Mouse (Mus musculus): ENCODE measurements around the gene Clcn6. TPM values are rescaled to one million over a fixed set of nuclear protein-coding genes. Genes with fewer than 3 reads are reported as not detected.

Gene Clcn6
- polyA plus RNA-seq, 1 experiment: 9.0 TPM

DNA sequence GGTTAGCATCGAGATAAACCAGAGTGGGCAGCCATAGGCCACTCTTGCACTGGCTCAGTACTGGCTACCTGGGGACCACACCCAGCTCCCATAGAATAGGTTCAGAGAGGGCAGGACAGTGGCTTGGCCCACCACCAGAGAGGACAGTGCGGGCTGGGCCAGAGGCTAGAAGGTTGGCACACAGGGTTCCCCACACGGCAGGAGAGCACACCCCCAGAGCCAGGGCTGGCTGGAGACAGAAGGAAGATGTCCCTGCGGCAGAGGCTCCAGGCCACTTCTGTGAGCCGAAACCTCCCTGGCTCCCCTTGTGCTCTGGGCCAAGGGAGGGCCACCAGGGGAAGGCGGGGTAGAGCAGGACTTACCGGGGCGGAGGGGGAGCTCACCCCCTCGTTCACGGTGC lies 42.6 kb upstream of the Clcn6 start:
- TF ChIP-seq CTCF (IDR thresholded peaks at IDR 0.05; ENCODE audit: low read depth, low read length) (no peak), POLR2A (IDR thresholded peaks at IDR 0.05; ENCODE audit: borderline replicate concordance, low read depth, low read length) (no peak)
- Histone ChIP-seq H3K4me1 (ENCODE audit: control insufficient read depth, insufficient read depth, low read length) (peaks cover 22% of the 10 kb centered on the region), H3K4me3 (ENCODE audit: insufficient read depth, low read length) (no peak overlapping the region), H3K27ac (ENCODE audit: insufficient read depth, low read depth, low read length) (no peak overlapping the region)

DNA sequence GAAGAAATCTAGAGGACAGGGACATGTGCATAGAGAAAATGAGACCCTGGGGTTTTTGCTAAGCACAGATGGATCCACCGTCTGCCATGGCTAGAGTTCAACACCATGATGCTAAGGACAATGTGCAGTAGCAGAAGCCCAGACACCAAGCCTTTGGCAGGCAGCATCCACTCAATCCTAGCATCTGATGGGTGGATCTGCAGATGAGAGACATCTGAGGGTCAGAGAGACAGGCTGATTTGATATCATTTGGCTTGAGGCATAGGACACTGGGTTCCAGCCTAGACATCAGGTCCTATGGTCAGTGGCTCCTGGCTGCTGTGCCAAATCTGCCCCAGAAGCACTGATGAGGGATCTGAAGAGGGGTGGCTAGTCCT lies 42.0 kb upstream of the Clcn6 start:
- Histone ChIP-seq H3K4me3 (ENCODE audit: insufficient read depth, low read length) (no peak overlapping the region), H3K4me1 (ENCODE audit: control insufficient read depth, insufficient read depth, low read length) (peaks cover 17% of the 10 kb centered on the region), H3K27ac (ENCODE audit: insufficient read depth, low read depth, low read length) (no peak overlapping the region)
- no peak for TF ChIP-seq POLR2A (IDR thresholded peaks at IDR 0.05; ENCODE audit: borderline replicate concordance, low read depth, low read length)
- no peak for TF ChIP-seq CTCF (IDR thresholded peaks at IDR 0.05; ENCODE audit: low read depth, low read length)

DNA sequence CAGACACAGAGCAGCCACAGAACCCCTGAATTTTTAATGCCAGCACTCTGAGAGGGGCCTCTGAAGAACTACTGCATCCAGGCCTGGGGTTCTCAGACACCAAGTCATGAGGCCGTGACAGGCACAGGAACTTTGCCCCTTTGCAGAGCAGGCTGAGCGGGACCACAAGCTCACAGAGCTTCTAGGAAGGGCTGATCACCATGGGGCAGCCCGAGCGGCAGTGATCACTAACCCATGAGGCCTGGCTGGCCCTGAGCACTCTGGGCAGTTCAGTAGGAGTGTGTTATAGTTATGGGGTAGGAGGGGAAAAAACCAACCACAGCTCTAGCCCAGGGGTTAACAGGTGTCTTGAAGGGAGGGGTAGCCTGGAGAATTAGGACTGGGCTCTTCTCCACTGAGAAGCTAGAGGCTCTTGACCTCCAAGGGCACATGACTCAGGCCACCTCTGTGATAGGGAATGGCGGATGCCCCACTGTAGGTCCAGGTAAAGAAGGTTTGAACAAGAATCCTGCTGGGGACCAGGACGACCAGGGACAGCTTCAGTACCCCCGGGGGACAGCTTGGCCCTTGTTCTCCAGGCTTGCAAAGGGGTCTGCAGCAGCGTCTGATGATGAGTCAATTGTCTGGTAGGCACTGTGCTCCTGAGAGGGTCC lies 41.4 kb upstream of the Clcn6 start:
- TF ChIP-seq POLR2A (IDR thresholded peaks at IDR 0.05; ENCODE audit: borderline replicate concordance, low read depth, low read length) (no peak), CTCF (IDR thresholded peaks at IDR 0.05; ENCODE audit: low read depth, low read length) (no peak)
- Histone ChIP-seq H3K4me3 (ENCODE audit: insufficient read depth, low read length) (no peak overlapping the region), H3K4me1 (ENCODE audit: control insufficient read depth, insufficient read depth, low read length) (peaks cover 12% of the 10 kb centered on the region), H3K27ac (ENCODE audit: insufficient read depth, low read depth, low read length) (no peak overlapping the region)

DNA sequence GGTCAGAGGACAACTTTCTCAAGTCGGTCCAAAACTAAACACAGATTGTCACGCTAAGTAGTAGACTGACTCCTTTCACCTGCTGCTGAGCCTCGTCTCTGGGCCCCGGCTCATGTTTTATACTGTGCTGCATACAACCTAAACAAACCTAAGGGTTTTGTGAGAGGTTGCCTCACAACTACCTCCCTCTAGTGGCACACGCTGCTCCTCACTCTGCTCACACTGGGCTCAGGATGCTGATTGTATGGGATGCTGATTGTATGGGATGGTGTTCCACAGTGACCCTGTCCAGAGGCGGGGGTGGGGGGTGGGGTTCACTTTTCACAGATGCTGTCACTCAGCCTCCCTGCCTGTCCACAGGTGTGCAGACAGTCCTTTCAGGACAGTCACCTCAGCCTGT lies 40.6 kb upstream of the Clcn6 start:
- Histone ChIP-seq H3K27ac (ENCODE audit: insufficient read depth, low read depth, low read length) (no peak overlapping the region), H3K4me3 (ENCODE audit: insufficient read depth, low read length) (no peak overlapping the region), H3K4me1 (ENCODE audit: control insufficient read depth, insufficient read depth, low read length) (peaks cover 10% of the 10 kb centered on the region)
- TF ChIP-seq POLR2A (IDR thresholded peaks at IDR 0.05; ENCODE audit: borderline replicate concordance, low read depth, low read length) (no peak), CTCF (IDR thresholded peaks at IDR 0.05; ENCODE audit: low read depth, low read length) (no peak)

DNA sequence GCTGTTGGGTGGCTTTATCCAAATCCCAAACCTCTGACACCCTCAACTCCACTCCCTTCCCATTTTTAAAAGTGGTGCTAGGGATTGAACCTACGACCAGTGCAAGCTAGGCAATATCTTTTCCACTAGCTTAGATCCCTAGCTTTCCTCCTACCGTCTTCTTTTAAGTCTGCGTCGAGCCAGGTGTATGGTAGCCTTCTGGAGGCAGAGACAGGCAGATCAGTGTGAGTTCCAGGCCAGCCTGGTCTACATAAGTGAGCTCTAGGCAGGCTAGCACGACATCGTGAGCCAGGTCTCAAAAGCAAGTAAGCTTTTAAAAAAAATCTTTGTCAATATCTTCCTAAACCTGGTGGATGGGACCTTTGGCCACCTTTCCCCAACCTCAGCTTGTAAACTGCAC lies 37.3 kb upstream of the Clcn6 start:
- Histone ChIP-seq H3K27ac (ENCODE audit: insufficient read depth, low read depth, low read length) (no peak overlapping the region), H3K4me1 (ENCODE audit: control insufficient read depth, insufficient read depth, low read length) (no peaks in the 10 kb centered on the region; the same call in 1 of the 2 replicates), H3K4me3 (ENCODE audit: insufficient read depth, low read length) (no peak overlapping the region)
- TF ChIP-seq POLR2A (IDR thresholded peaks at IDR 0.05; ENCODE audit: borderline replicate concordance, low read depth, low read length) (no peak), CTCF (IDR thresholded peaks at IDR 0.05; ENCODE audit: low read depth, low read length) (no peak)

DNA sequence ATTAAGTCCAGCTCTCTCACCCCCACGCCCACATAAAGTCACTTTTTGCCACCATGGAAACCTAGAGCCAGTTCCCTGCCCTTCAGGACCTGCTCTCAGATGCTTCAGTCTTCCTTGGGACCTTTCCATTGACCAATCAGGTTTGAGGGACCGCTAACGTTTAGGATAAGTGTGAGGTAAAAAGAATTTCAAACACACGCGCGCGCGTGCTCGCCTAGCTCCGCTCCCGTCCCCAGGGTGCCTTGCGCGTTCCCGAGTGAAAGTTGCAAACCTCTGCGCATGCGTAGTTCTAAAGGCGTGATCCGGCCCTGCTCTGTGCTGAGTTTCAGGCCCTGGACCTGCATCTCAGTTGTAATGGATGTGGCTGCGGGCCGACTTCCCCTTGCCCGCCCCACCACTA lies 36.6 kb upstream of the Clcn6 start:
- H3K27ac ChIP-seq (ENCODE audit: insufficient read depth, low read depth, low read length): no peak overlapping the region
- peak overlapping the region; percentile 37 for H3K4me3 ChIP-seq (ENCODE audit: insufficient read depth, low read length)
- TF ChIP-seq CTCF (IDR thresholded peaks at IDR 0.05; ENCODE audit: low read depth, low read length) (no peak), POLR2A (IDR thresholded peaks at IDR 0.05; ENCODE audit: borderline replicate concordance, low read depth, low read length) (no peak)
- peaks cover 5% of the 10 kb centered on the region for H3K4me1 ChIP-seq (ENCODE audit: control insufficient read depth, insufficient read depth, low read length)

DNA sequence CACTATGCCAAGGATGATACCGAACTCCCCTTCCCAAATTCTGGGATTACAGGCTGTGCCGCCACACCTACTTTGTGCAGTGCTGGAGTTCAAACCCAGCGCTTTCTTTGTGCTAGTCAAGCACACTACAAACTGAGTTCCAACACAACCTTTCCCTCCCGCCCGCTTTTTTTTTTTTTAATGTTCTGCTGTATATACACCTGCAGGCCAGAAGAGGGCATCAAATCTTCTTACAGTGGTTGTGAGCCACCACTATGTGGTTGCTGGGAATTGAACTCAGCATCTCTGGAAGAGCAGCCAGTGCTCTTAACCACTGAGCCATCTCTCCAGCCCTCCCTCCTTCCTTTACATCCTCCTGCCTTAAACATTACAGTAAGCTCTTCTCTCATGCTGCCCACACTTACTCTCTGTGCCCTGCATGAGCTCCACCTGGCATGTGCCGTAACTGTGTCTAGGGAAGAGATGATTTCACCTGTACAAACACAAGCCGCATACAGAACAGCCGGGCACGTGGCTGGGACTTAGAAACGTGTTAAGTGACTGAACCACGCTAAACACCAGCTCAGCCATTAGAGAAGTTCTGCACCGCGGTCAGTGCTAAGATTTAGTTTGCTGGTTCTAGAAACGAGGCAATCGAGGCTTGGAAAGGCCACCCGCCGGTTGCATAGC lies 36.0 kb upstream of the Clcn6 start:
- TF ChIP-seq POLR2A (IDR thresholded peaks at IDR 0.05; ENCODE audit: borderline replicate concordance, low read depth, low read length): no peak
- TF ChIP-seq CTCF (IDR thresholded peaks at IDR 0.05; ENCODE audit: low read depth, low read length): no peak; the same call in 1 of the 2 replicates
- Histone ChIP-seq H3K4me1 (ENCODE audit: control insufficient read depth, insufficient read depth, low read length) (peaks cover 11% of the 10 kb centered on the region), H3K27ac (ENCODE audit: insufficient read depth, low read depth, low read length) (no peak overlapping the region), H3K4me3 (ENCODE audit: insufficient read depth, low read length) (peak overlapping the region; percentile 37)

DNA sequence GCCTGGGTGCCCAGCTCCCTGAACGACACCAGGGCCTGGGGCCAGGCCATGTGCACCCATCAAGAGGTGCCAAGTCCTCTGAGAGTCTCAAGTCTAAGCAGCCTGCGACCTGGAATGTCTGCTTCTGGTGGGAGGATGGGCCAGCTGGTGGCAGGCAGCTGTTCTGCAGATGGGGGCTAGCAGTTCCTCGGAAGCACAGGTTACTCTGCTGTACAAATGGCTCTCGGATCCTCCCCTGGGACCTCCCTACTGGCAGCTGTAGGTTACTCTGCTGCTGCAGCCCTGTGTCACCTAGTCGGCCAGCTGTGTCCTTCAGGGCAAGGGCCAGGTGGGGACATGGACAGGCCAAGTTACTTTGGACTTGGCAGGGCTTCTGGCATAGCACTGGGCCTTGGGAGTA lies 32.9 kb upstream of the Clcn6 start:
- TF ChIP-seq CTCF (IDR thresholded peaks at IDR 0.05; ENCODE audit: low read depth, low read length) (no peak), POLR2A (IDR thresholded peaks at IDR 0.05; ENCODE audit: borderline replicate concordance, low read depth, low read length) (no peak)

DNA sequence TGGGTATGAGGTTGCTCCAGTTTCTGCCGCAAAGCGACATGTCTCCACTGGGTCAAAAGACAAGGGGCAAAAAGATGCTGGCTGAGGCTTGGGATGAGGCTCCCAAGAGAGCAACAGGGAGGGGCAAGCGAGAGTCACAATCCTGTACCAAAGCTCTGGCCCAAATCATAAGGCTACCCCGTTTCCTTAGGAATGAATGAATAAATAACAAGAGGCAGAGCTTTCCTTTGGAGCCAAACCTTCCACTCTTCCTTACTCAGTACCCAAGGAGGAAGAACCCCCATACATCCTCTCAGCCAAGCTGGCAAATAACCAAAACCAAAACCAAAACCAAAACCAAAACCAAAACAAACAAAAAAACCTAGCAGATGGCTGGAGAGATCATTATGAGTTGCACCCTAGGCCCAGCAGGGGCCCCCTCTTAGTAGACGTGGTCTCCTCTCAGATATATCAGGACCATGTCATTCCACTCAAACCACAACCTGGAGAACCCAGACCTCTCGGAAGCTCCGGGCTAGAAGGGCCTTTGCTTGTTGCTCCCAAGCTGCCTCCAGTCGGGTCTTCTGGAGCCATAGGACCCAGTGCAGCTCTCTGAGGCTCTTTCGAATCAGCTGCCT lies 31.1 kb upstream of the Clcn6 start:
- H3K4me3 ChIP-seq (ENCODE audit: insufficient read depth, low read length): no peak overlapping the region
- peaks cover 15% of the 10 kb centered on the region for H3K4me1 ChIP-seq (ENCODE audit: control insufficient read depth, insufficient read depth, low read length)
- no peak for TF ChIP-seq CTCF (IDR thresholded peaks at IDR 0.05; ENCODE audit: low read depth, low read length)
- TF ChIP-seq POLR2A (IDR thresholded peaks at IDR 0.05; ENCODE audit: borderline replicate concordance, low read depth, low read length): no peak
- no peak overlapping the region for H3K27ac ChIP-seq (ENCODE audit: insufficient read depth, low read depth, low read length)

More for the DNA sequence above, 32.9 kb upstream of the Clcn6 start:
- Histone ChIP-seq H3K4me3 (ENCODE audit: insufficient read depth, low read length) (no peak overlapping the region), H3K4me1 (ENCODE audit: control insufficient read depth, insufficient read depth, low read length) (peaks cover 15% of the 10 kb centered on the region), H3K27ac (ENCODE audit: insufficient read depth, low read depth, low read length) (no peak overlapping the region)

DNA sequence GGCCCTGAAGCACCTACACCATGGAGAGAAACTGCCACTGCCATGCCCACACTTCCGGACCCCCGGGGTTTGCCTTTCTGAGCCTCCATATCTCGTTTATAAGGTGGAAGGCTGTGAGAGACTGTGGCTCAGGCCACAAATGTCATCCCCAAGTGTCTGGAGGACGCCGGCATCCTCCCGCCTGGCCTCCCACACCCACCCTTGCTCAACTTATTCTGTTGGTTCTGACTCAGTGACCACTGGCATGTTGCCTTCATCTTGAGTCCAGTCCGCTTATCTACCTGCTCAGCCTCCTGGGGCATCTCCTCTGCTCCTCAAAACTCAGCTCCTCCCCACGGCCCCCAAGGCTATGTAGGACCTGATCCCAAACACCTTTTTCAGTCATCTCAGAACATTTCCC lies 28.7 kb upstream of the Clcn6 start:
- H3K4me1 ChIP-seq (ENCODE audit: control insufficient read depth, insufficient read depth, low read length): peaks cover 15% of the 10 kb centered on the region
- H3K27ac ChIP-seq (ENCODE audit: insufficient read depth, low read depth, low read length): no peak overlapping the region
- no peak for TF ChIP-seq POLR2A (IDR thresholded peaks at IDR 0.05; ENCODE audit: borderline replicate concordance, low read depth, low read length)
- no peak for TF ChIP-seq CTCF (IDR thresholded peaks at IDR 0.05; ENCODE audit: low read depth, low read length)
- H3K4me3 ChIP-seq (ENCODE audit: insufficient read depth, low read length): no peak overlapping the region

Data from bone marrow macrophage, adult 2 months (primary cell).